Mouse (Mus musculus) neural tube, embryonic 11.5 days (tissue): Measurements from ENCODE around the gene Gm10282. TPM values are rescaled to one million over a fixed set of nuclear protein-coding genes. Genes with fewer than 3 reads are reported as not detected.

Experiments
- polyA plus RNA-seq: library from polyadenylated mRNA; unstranded; fragments of >200 nt; fragmentation: Nextera tagmentation; extraction: Ambion mirVana; gene quantifications from 2 replicates; pipeline ENCODE4 v1.2.1, GENCODE M21; 2014

Gm10282 gene
- polyA plus RNA-seq, 1 experiment from 2014 or later, result 35.7 TPM

Other genes with a start within 250 kb of the Gm10282 start
- not detected in 2 replicates for gene Olfr373, start 222.1 kb downstream of the Gm10282 start, polyA plus RNA-seq
- gene Olfr374, start 198.2 kb downstream of the Gm10282 start, polyA plus RNA-seq, result not detected in 2 replicates
- 554 and 563 TPM in 2 replicates for gene Tpm4, start 170.3 kb downstream of the Gm10282 start, polyA plus RNA-seq
- gene Rab8a, start 144.1 kb downstream of the Gm10282 start, polyA plus RNA-seq, result 105 and 110 TPM in 2 replicates
- not detected in 2 replicates for gene Hsh2d, start 115.6 kb downstream of the Gm10282 start, polyA plus RNA-seq
- gene Cib3, start 92.4 kb downstream of the Gm10282 start, polyA plus RNA-seq, result not detected in 2 replicates
- not detected in 2 replicates for gene Gm11034, start 91.6 kb downstream of the Gm10282 start, polyA plus RNA-seq
- gene Fam32a, start 85.5 kb downstream of the Gm10282 start, polyA plus RNA-seq, result 80.1 and 80.6 TPM in 2 replicates
- gene Ap1m1, start 65.2 kb downstream of the Gm10282 start, polyA plus RNA-seq, result 178 and 184 TPM in 2 replicates
- 6.0 and 6.2 TPM in 2 replicates for gene Klf2, start 13.8 kb upstream of the Gm10282 start, polyA plus RNA-seq
- 77.7 and 81.0 TPM in 2 replicates for gene Eps15l1, start 116.2 kb upstream of the Gm10282 start, polyA plus RNA-seq
- gene Calr3, start 138.6 kb upstream of the Gm10282 start, polyA plus RNA-seq, result 1.2 and 1.9 TPM in 2 replicates
- gene 1700030K09Rik, start 138.6 kb upstream of the Gm10282 start, polyA plus RNA-seq, result 13.3 and 15.4 TPM in 2 replicates
- gene Cherp, start 170.0 kb upstream of the Gm10282 start, polyA plus RNA-seq, result 78.6 and 81.6 TPM in 2 replicates
- gene Slc35e1, start 187.4 kb upstream of the Gm10282 start, polyA plus RNA-seq, result 13.6 and 14.6 TPM in 2 replicates
- gene Med26, start 243.0 kb upstream of the Gm10282 start, polyA plus RNA-seq, result 14.6 and 16.6 TPM in 2 replicates